Mouse (Mus musculus): ENCODE measurements around the gene Hmgcll1.
"Not testable (repeated sequence)": the region's sequence is repeated elsewhere in the genome, so short reads cannot be mapped to it uniquely, and the experiment has no call there.

Hmgcll1 gene

GRCm38 (mm10) chr9:76060935-76061334 lies 46.3 kb downstream of the Hmgcll1 start:
- DNase-seq (ENCODE audit: low spot score), result no peak

GRCm38 (mm10) chr9:76061492-76061891 lies 46.8 kb downstream of the Hmgcll1 start:
- no peak for DNase-seq (ENCODE audit: low spot score)

- no peak for DNase-seq (ENCODE audit: low spot score)
Measured at GRCm38 (mm10) chr9:76064164-76064563, 49.5 kb downstream of the Hmgcll1 start.

- DNase-seq (ENCODE audit: low spot score), result peak; percentile 41
Measured at GRCm38 (mm10) chr9:76091561-76091960, 76.9 kb downstream of the Hmgcll1 start.

GRCm38 (mm10) chr9:76097221-76097620 lies 82.6 kb downstream of the Hmgcll1 start:
- no peak for DNase-seq (ENCODE audit: low spot score)

- no peak for DNase-seq (ENCODE audit: low spot score)
Measured at GRCm38 (mm10) chr9:76099981-76100380, 85.3 kb downstream of the Hmgcll1 start.

GRCm38 (mm10) chr9:76104416-76104815 lies 89.8 kb downstream of the Hmgcll1 start:
- not testable (repeated sequence) for DNase-seq (ENCODE audit: low spot score)

- DNase-seq (ENCODE audit: low spot score), result no peak
Measured at GRCm38 (mm10) chr9:76104846-76105245, 90.2 kb downstream of the Hmgcll1 start.

- peak; percentile 63 for DNase-seq (ENCODE audit: low spot score)
Measured at GRCm38 (mm10) chr9:76122888-76123287, 108.2 kb downstream of the Hmgcll1 start.

- no peak for DNase-seq (ENCODE audit: low spot score)
Measured at GRCm38 (mm10) chr9:76124249-76124648, 109.6 kb downstream of the Hmgcll1 start.

- DNase-seq (ENCODE audit: low spot score), result no peak
Measured at GRCm38 (mm10) chr9:76129353-76129752, 114.7 kb downstream of the Hmgcll1 start.

- no peak for DNase-seq (ENCODE audit: low spot score)
Measured at GRCm38 (mm10) chr9:76134042-76134441, 119.4 kb downstream of the Hmgcll1 start.

GRCm38 (mm10) chr9:76138378-76139109 lies 123.9 kb downstream of the Hmgcll1 start:
- peak; percentile 43 for DNase-seq (ENCODE audit: low spot score)

- no peak for DNase-seq (ENCODE audit: low spot score)
Measured at GRCm38 (mm10) chr9:76145593-76145992, 130.9 kb downstream of the Hmgcll1 start.

- no peak for DNase-seq (ENCODE audit: low spot score)
Measured at GRCm38 (mm10) chr9:76162446-76162845, 147.8 kb downstream of the Hmgcll1 start.

- DNase-seq (ENCODE audit: low spot score), result peak; percentile 29
Measured at GRCm38 (mm10) chr9:76168355-76168754, 153.7 kb downstream of the Hmgcll1 start.

- no peak for DNase-seq (ENCODE audit: low spot score)
Measured at GRCm38 (mm10) chr9:76172686-76173295, 158.1 kb downstream of the Hmgcll1 start.

GRCm38 (mm10) chr9:76179221-76179620 lies 164.6 kb downstream of the Hmgcll1 start:
- no peak for DNase-seq (ENCODE audit: low spot score)

Data from urinary bladder, postnatal 14 days (tissue).